Mouse (Mus musculus) neural tube, embryonic 13.5 days (tissue): ENCODE data around the gene Vmn1r59. TPM values are rescaled to one million over a fixed set of nuclear protein-coding genes. Genes with fewer than 3 reads are reported as not detected.
"Not testable (repeated sequence)": the region's sequence is repeated elsewhere in the genome, so short reads cannot be mapped to it uniquely, and the experiment has no call there.

ENCODE experiments used
- ATAC-seq: fragments of 200-750 bp; cut with Nextera tagmentation; 2 replicates; pipeline ENCODE4 v1.8.0; 2017; ENCODE audit warnings: low read depth, mild to moderate bottlenecking, moderate TSS enrichment, moderate library complexity
- H3K27ac ChIP-seq: fragments of 300-500 bp; sonication (generic); replicated peaks from 2 replicates; pipeline ENCODE4 v1.5.1; 2015; ENCODE audit warnings: moderate library complexity, mild to moderate bottlenecking, inconsistent platforms
- H3K27me3 ChIP-seq: fragments of 300-500 bp; sonication (generic); 2 replicates; pipeline ENCODE4 v1.6.1; 2015; ENCODE audit warnings: mild to moderate bottlenecking, inconsistent platforms
- H3K36me3 ChIP-seq: fragments of 300-500 bp; sonication (generic); 2 replicates; pipeline ENCODE4 v1.6.1; 2015; ENCODE audit warnings: mild to moderate bottlenecking, inconsistent platforms
- H3K4me1 ChIP-seq: fragments of 300-500 bp; sonication (generic); replicated peaks from 2 replicates; pipeline ENCODE4 v1.6.1; 2015; ENCODE audit warnings: inconsistent platforms
- H3K4me2 ChIP-seq: fragments of 300-500 bp; sonication (generic); 2 replicates; pipeline ENCODE4 v1.6.1; 2015; ENCODE audit warnings: inconsistent platforms, mild to moderate bottlenecking, moderate library complexity
- H3K4me3 ChIP-seq: fragments of 300-500 bp; sonication (generic); 2 replicates; pipeline ENCODE4 v1.5.1; 2015; ENCODE audit warnings: mild to moderate bottlenecking, inconsistent platforms
- H3K9ac ChIP-seq: fragments of 300-500 bp; sonication (generic); 2 replicates; pipeline ENCODE4 v1.6.1; 2015; ENCODE audit warnings: moderate library complexity, mild to moderate bottlenecking, inconsistent platforms
- H3K9me3 ChIP-seq: fragments of 300-500 bp; sonication (generic); 2 replicates; pipeline ENCODE4 v1.6.1; 2016; ENCODE audit warnings: inconsistent platforms
- WGBS: fragments of 180-500 bp; shearing (Covaris S2); methylation state at CpG from one replicate; pipeline ENCODE4 v1.1.7; 2015; 5-methylcytosine and 5-hydroxymethylcytosine counted together
- polyA plus RNA-seq: library from polyadenylated mRNA; unstranded; fragments of >200 nt; fragmentation: Nextera tagmentation; extraction: Ambion mirVana; gene quantifications from 2 replicates; pipeline ENCODE4 v1.2.1, GENCODE M21; 2015

Vmn1r59 gene
- polyA plus RNA-seq: not detected in 2 replicates

DNA sequence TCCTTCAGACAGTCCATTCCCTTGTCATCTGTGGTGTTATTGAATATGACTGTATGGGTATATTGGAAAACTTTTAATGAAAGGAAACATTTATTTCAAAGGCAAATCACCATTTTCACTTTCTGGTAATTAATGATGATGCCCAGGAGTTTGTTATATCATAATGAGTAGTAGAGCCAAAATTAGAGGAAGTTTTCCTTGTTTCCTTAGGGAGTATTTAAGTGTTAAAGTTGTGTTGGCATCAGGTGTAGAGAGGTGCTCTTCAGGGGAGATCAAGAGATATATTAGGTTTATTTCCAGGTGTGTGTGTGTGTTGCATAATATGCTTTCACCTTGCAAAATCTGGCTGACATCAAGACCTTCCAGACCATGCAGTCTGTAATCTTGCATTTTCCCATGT, at the start of gene Vmn1r59:
Gene Vmn1r59 (minus strand): TSS at position 101 of the 400 bp plus-strand sequence.
- Histone ChIP-seq H3K9me3 (peaks cover 36% of the 10 kb centered on the region), H3K4me2 (no peak within 1 kb of the TSS), H3K9ac (no peak within 1 kb of the TSS), H3K27me3 (no peaks in the 10 kb centered on the region), H3K4me1 (no peaks in the 10 kb centered on the region), H3K27ac (no peak within 1 kb of the TSS), H3K4me3 (no peak within 1 kb of the TSS), H3K36me3 (no peaks in the 10 kb centered on the region)
- ATAC-seq: no peak

DNA sequence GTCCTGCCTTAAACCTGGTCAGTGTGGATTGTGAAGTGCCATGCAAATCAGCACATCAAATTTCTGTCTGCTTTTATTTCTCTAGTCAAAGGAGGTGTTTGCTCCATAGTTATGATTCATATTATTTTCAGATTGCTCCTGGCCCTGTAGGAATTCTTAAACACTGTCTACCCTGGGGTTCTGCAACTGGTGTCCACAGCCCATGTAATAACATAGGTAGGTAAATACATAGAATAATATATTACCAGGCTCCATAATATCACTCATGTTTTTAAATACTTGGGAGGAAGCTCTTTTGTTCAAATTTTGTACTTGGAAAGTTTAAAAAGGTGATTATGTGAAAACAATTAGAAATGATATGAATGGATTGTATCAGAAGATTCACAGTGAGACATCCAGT, 37.3 kb upstream of the Vmn1r59 start, which contains the start of gene Vmn2r28:
Gene Vmn2r28 (minus strand): TSS at position 101 of the 400 bp plus-strand sequence.
- not testable (repeated sequence) for H3K27me3 ChIP-seq, H3K27ac ChIP-seq, H3K4me2 ChIP-seq, H3K4me1 ChIP-seq, H3K9ac ChIP-seq, ATAC-seq, H3K9me3 ChIP-seq, H3K36me3 ChIP-seq, H3K4me3 ChIP-seq

DNA sequence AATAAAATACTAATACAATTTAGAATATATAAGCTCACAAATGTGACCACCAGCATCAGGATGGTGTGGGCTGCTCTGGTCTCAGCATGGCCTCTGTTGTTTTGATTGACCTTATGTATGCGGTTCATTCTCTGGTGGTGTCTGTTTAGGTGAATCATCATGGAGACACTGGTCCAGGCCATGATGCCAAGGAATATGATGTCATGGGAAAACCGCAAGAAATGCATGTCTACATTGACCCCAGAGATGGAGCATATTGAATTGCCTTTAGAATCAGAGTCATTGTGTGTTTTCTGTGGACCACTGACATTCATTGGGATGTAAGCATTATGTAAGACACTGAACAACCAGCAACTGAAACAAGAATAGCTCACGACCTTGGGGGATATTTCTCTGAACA, 2.6 kb downstream of the Vmn1r59 start:
- H3K27me3 ChIP-seq, H3K36me3 ChIP-seq, H3K4me2 ChIP-seq, H3K4me1 ChIP-seq, H3K4me3 ChIP-seq, H3K9ac ChIP-seq, ATAC-seq, H3K27ac ChIP-seq: not testable (repeated sequence)
- H3K9me3 ChIP-seq: peaks cover 48% of the 10 kb centered on the region
- 77% methylated on average over 3 of the region's 3 CpGs for whole genome bisulfite sequencing

DNA sequence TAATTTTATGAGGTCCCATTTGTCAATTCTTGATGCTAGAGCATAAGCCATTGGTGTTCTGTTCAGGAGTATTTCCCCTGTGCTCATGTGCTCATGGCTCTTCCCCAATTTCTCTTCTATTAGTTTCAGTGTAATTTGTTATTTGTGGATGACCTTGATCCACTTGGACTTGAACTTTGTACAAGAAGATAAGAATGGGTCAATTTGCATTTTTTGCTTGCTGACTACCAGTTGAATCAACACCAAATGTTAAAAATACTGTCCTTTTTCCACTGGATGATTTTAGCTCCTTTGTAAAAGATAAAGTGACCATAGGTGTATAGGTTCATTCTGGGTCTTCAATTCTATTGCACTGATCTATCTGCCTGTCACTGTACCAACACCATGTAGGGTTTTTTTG, 7.9 kb downstream of the Vmn1r59 start:
- Histone ChIP-seq H3K27me3 (no peaks in the 10 kb centered on the region), H3K4me2 (no peak overlapping the region), H3K9ac (no peak overlapping the region), H3K27ac (no peak overlapping the region), H3K4me1 (no peaks in the 10 kb centered on the region), H3K4me3 (no peak overlapping the region), H3K9me3 (peaks cover 29% of the 10 kb centered on the region), H3K36me3 (no peaks in the 10 kb centered on the region)
- ATAC-seq: no peak

DNA sequence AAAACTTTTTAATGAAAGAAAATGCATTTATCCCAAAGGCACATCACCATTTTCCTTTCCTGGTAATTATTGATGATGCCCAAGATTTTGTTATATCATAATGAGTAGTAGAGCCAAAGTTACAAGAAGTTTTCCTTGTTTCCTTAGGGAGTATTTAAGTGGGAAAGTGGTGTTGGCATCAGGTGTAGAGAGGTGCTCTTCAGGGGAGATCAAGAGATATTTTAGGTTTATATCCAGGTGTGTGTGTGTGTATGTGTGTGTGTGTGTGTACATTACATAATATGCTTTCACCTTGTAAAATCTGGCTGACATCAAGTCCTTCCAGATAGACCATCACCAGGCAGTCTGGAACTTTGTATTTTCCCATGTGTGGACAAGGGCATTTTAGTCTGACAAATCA, 43.3 kb downstream of the Vmn1r59 start, which contains the start of gene Vmn1r58:
Gene Vmn1r58 (minus strand): TSS at position 101 of the 400 bp plus-strand sequence.
- ATAC-seq, H3K36me3 ChIP-seq, H3K9ac ChIP-seq: not testable (repeated sequence)

DNA sequence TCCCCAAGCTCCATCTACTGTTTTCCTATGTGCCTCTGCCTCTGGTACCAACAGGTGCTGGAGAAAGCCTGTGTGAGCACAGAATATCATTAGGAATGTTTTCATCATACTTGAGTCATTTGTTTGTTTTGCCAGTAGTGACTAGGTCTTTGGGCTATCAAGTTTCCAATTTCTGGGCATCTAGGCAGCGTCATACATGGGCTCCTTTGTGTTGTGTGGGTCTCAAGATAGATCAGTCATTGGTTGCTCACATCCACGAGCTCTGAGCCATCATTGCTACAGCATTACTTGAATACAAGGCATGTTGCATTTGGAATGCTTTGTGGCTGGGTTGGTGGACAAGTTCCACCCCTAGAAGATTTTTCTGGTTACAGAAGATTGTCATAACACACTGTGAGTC, 50.4 kb downstream of the Vmn1r59 start:
- Histone ChIP-seq H3K36me3 (no peaks in the 10 kb centered on the region), H3K4me3 (no peak overlapping the region), H3K4me2 (no peak overlapping the region), H3K9me3 (peaks cover 22% of the 10 kb centered on the region), H3K4me1 (no peaks in the 10 kb centered on the region), H3K9ac (no peak overlapping the region), H3K27ac (no peak overlapping the region), H3K27me3 (no peaks in the 10 kb centered on the region)
- WGBS: 42% methylated on average over 2 of the region's 2 CpGs
- ATAC-seq: no peak

More for the DNA sequence above, 43.3 kb downstream of the Vmn1r59 start, which contains the start of gene Vmn1r58:
- H3K4me1 ChIP-seq, H3K4me2 ChIP-seq, H3K9me3 ChIP-seq, H3K4me3 ChIP-seq, H3K27me3 ChIP-seq, H3K27ac ChIP-seq: not testable (repeated sequence)

Other genes with a start within 250 kb of the Vmn1r59 start
- gene Vmn1r57, start 238.3 kb downstream of the Vmn1r59 start, polyA plus RNA-seq: not detected in 2 replicates
- gene Gm5065, start 106.2 kb downstream of the Vmn1r59 start, polyA plus RNA-seq: not detected in 2 replicates
- gene Nlrp2, start 105.7 kb downstream of the Vmn1r59 start, polyA plus RNA-seq: not detected in 2 replicates
- gene Vmn1r58, start 43.4 kb downstream of the Vmn1r59 start, polyA plus RNA-seq: 0.03 TPM in 1 of 2 replicates, not detected in the other
- gene Vmn2r28, start 37.2 kb upstream of the Vmn1r59 start, polyA plus RNA-seq: not detected in 2 replicates
- gene Vmn1r60, start 90.5 kb upstream of the Vmn1r59 start, polyA plus RNA-seq: not detected in 2 replicates
- not detected in 2 replicates for gene Vmn1r61, start 156.5 kb upstream of the Vmn1r59 start, polyA plus RNA-seq
- not detected in 2 replicates for gene Vmn1r62, start 216.9 kb upstream of the Vmn1r59 start, polyA plus RNA-seq